In the genomic region with DNA sequence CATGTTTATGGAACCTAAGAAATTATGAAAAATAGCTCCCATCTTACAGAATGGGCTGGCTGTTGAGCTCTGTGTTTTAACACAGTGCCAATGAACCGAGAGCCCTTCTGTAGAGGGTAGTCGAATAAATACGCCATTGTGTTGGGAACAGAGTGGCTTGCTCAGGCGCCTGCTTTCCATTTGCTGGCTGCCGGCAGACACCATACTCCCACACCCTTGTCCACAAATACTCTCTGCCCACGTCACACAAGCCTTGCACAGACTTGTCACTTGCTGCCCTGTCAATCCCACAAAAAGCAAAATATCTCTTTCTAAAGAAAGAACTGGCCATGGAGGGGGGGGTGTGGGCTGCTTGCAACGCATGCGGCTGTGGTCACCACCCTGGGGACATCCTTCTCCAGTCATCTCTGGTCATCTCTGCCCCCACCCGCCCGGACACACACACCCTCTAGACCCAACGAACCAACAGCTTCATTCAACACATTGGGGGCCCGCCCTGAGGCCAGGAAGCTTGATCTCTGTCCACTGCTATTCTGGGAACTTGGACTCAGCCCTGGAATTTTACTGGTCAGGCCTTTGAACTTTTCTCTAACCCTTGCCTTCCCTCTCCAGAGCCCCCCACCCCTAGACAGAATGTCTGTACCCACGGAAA, we compare ENCODE assay signal across 12 mouse cellular contexts.
DNase-seq lines count a peak whose midpoint lies in the region; ATAC-seq and TF ChIP-seq lines count a peak whose summit lies in the region.
"Had no signal": no experiment of that assay in that cellular context is flagged by ENCODE, and none has a peak within 500 bp of the region (broad histone marks: within the 10 kb centered on the region; RNA-seq: fewer than 3 reads in every experiment).

No protein-coding gene starts in this region.

- TF ChIP-seq EP300 in lung, postnatal 0 days (IDR thresholded peaks at IDR 0.05) = no peak

- H3K4me3 ChIP-seq in lung, postnatal 0 days (ENCODE audit: low read depth, low read length) = no peak overlapping the region
- no peak overlapping the region for H3K4me3 ChIP-seq in lung, adult 2 months (replicated peaks; ENCODE audit: extremely low read depth, low read depth, low read length)
- no peak overlapping the region for H3K4me3 ChIP-seq in midbrain, embryonic 14.5 days (replicated peaks; ENCODE audit: low read depth, low read length)
- H3K4me3 ChIP-seq: forebrain, embryonic 12.5 days had no signal

- TF ChIP-seq CTCF in lung, postnatal 0 days (IDR thresholded peaks at IDR 0.05) = no peak
- TF ChIP-seq CTCF in lung, adult 2 months (IDR thresholded peaks at IDR 0.05; ENCODE audit: insufficient read depth, low read length) = no peak

- 0 out of 2 replicates have a peak, but pooled peaks cover 3% of the 10 kb centered on the region for H3K27me3 ChIP-seq in lung, postnatal 0 days (replicated peaks; ENCODE audit: insufficient read depth, low read length)
- peaks cover 9% of the 10 kb centered on the region; the same call in 1 of the 2 replicates for H3K27me3 ChIP-seq in midbrain, embryonic 14.5 days (ENCODE audit: control insufficient read depth, insufficient read depth, low read length)

- H3K9me3 ChIP-seq in lung, postnatal 0 days (ENCODE audit: low read length) = no peaks in the 10 kb centered on the region
- H3K9me3 ChIP-seq in midbrain, embryonic 14.5 days (ENCODE audit: control insufficient read depth, low read length) = no peaks in the 10 kb centered on the region

- H3K4me2 ChIP-seq in lung, postnatal 0 days (replicated peaks; ENCODE audit: low read depth, low read length) = no peak overlapping the region
- H3K4me2 ChIP-seq in midbrain, embryonic 14.5 days (ENCODE audit: low read length) = no peak overlapping the region
- H3K4me2 ChIP-seq: forebrain, embryonic 12.5 days had no signal

- no peak for DNase-seq in frontal cortex, postnatal 25 days (ENCODE audit: low spot score in 2 of 2)
- DNase-seq in lung, postnatal 0 days (ENCODE audit: low spot score) = peak; percentile 37
- no peak for DNase-seq in lung, adult 2 months
- peak; percentile 61 for DNase-seq in layer of hippocampus, adult 9-11 months
- DNase-seq in right cerebral cortex, postnatal 10 days (ENCODE audit: low spot score in 2 of 2) = peak; percentile 58 to 80
- DNase-seq in midbrain, embryonic 14.5 days = no peak
- DNase-seq in retina, postnatal 1 day = no peak
- DNase-seq: adrenal gland, adult 8-10 months had no signal

- TF ChIP-seq POLR2A in lung, adult 2 months (IDR thresholded peaks at IDR 0.05; ENCODE audit: borderline replicate concordance, extremely low read depth, low read depth, low read length) = no peak

- H3K9ac ChIP-seq in lung, postnatal 0 days (replicated peaks; ENCODE audit: low read depth) = no peak overlapping the region
- no peak overlapping the region for H3K9ac ChIP-seq in midbrain, embryonic 14.5 days (replicated peaks; ENCODE audit: low read length)
- H3K9ac ChIP-seq: forebrain, embryonic 12.5 days; liver, embryonic 14.5 days had no signal

- 60% methylated on average over 13 of the region's 13 CpGs for WGBS in lung, postnatal 0 days
- 64% methylated on average over 13 of the region's 13 CpGs for WGBS in lung, adult 2 months
- WGBS in midbrain, embryonic 14.5 days = 85% methylated on average over 13 of the region's 13 CpGs

- H3K36me3 ChIP-seq in lung, postnatal 0 days (ENCODE audit: insufficient read depth, low read length) = no peaks in the 10 kb centered on the region
- no peaks in the 10 kb centered on the region for H3K36me3 ChIP-seq in midbrain, embryonic 14.5 days (ENCODE audit: control insufficient read depth, insufficient read depth, low read length)
- H3K36me3 ChIP-seq: forebrain, embryonic 12.5 days had no signal

- H3K27ac ChIP-seq in lung, postnatal 0 days (ENCODE audit: low read length) = no peak overlapping the region
- H3K27ac ChIP-seq in midbrain, embryonic 14.5 days (replicated peaks; ENCODE audit: low read depth, low read length) = no peak overlapping the region
- H3K27ac ChIP-seq: forebrain, embryonic 12.5 days; liver, embryonic 14.5 days had no signal

- ATAC-seq in frontal cortex, adult (ENCODE audit: low TSS enrichment) = peak; percentile 98
- peak; percentile 12; the same call in 1 of the 2 replicates for ATAC-seq in lung, postnatal 0 days
- ATAC-seq in midbrain, embryonic 14.5 days (ENCODE audit: low FRiP score, low TSS enrichment) = no peak
- ATAC-seq: intestine, embryonic 16.5 days had no signal

- no peaks in the 10 kb centered on the region; the same call in 1 of the 2 replicates for H3K4me1 ChIP-seq in lung, postnatal 0 days (ENCODE audit: insufficient read depth, low read depth, low read length)
- peaks cover 12% of the 10 kb centered on the region for H3K4me1 ChIP-seq in lung, adult 2 months (ENCODE audit: control insufficient read depth, insufficient read depth, low read length)
- H3K4me1 ChIP-seq in midbrain, embryonic 14.5 days (ENCODE audit: control insufficient read depth, insufficient read depth, low read length) = peaks cover 10% of the 10 kb centered on the region; the same call in 1 of the 2 replicates

Comparison
In these comparisons a context has a peak if more than half of its experiments do, and no peak if none do; other contexts are left out.
1. DNase-seq: peak in lung, postnatal 0 days (single experiment), layer of hippocampus, adult 9-11 months (single experiment) and right cerebral cortex, postnatal 10 days (2 of 2); none in frontal cortex, postnatal 25 days (0 of 2), lung, adult 2 months (single experiment), midbrain, embryonic 14.5 days (single experiment) and retina, postnatal 1 day (single experiment).